Mouse (Mus musculus) neural tube, embryonic 14.5 days (tissue): ENCODE measurements around the gene Prl7a1. TPM values are rescaled to one million over a fixed set of nuclear protein-coding genes. Genes with fewer than 3 reads are reported as not detected.

Experiments
- ATAC-seq: fragments of 200-750 bp; cut with Nextera tagmentation; 2 replicates; pipeline ENCODE4 v1.8.0; 2017; ENCODE audit warnings: low read depth, mild to moderate bottlenecking, moderate TSS enrichment, moderate library complexity
- H3K27ac ChIP-seq: fragments of 300-500 bp; sonication (generic); 2 replicates; pipeline ENCODE4 v1.5.1; 2014; ENCODE audit warnings: low read depth, mild to moderate bottlenecking, control low read depth, low read length, moderate library complexity, mixed read lengths
- H3K27me3 ChIP-seq: fragments of 300-500 bp; sonication (generic); 2 replicates; pipeline ENCODE4 v1.6.1; 2014; ENCODE audit warnings: low read length; ENCODE audit not compliant: control insufficient read depth, insufficient read depth
- H3K36me3 ChIP-seq: fragments of 300-500 bp; sonication (generic); 2 replicates; pipeline ENCODE4 v1.6.1; 2014; ENCODE audit warnings: low read length, mixed read lengths; ENCODE audit not compliant: control insufficient read depth, insufficient read depth
- H3K4me1 ChIP-seq: fragments of 300-500 bp; sonication (generic); 2 replicates; pipeline ENCODE4 v1.6.1; 2014; ENCODE audit warnings: low read length; ENCODE audit not compliant: control insufficient read depth, insufficient read depth
- H3K4me2 ChIP-seq: fragments of 300-500 bp; sonication (generic); 2 replicates; pipeline ENCODE4 v1.6.1; 2014; ENCODE audit warnings: mild to moderate bottlenecking, low read depth, low read length, control low read depth
- H3K4me3 ChIP-seq: fragments of 300-500 bp; sonication (generic); 2 replicates; pipeline ENCODE4 v1.5.1; 2014; ENCODE audit warnings: low read depth, low read length, control low read depth, mixed read lengths
- H3K9ac ChIP-seq: fragments of 300-500 bp; sonication (generic); replicated peaks from 2 replicates; pipeline ENCODE4 v1.6.1; 2014; ENCODE audit warnings: low read depth, mild to moderate bottlenecking, control low read depth, low read length, mixed read lengths
- H3K9me3 ChIP-seq: fragments of 300-500 bp; sonication (generic); 2 replicates; pipeline ENCODE4 v1.6.1; 2016; ENCODE audit warnings: low read length; ENCODE audit not compliant: control insufficient read depth
- WGBS: fragments of 180-500 bp; shearing (Covaris S2); extraction: QIAGEN DNeasy Blood & Tissue Kit; methylation state at CpG from one replicate; pipeline ENCODE4 v1.1.7; 2014; 5-methylcytosine and 5-hydroxymethylcytosine counted together
- polyA plus RNA-seq: library from polyadenylated mRNA; unstranded; fragments of >200 nt; fragmentation: Nextera tagmentation; extraction: Ambion mirVana; gene quantifications from 2 replicates; pipeline ENCODE4 v1.2.1, GENCODE M21; 2014

The Prl7a1 gene
- polyA plus RNA-seq = not detected in 2 replicates

- 95% methylated on average over 3 of the region's 3 CpGs for WGBS
- Histone ChIP-seq H3K4me1 (no peaks in the 10 kb centered on the region), H3K4me2 (no peak within 1 kb of the TSS), H3K27ac (no peak within 1 kb of the TSS), H3K36me3 (no peaks in the 10 kb centered on the region), H3K9ac (no peak within 1 kb of the TSS), H3K27me3 (no peaks in the 10 kb centered on the region), H3K4me3 (no peak within 1 kb of the TSS), H3K9me3 (no peaks in the 10 kb centered on the region)
- no peak for ATAC-seq
These were observed at the start of gene Prl7a1 for GRCm38 (mm10) chr13:27642393-27642792. Gene Prl7a1, minus strand, starts transcription at chr13:27642493.

GRCm38 (mm10) chr13:27667936-27668335 lies 25.6 kb upstream of the Prl7a1 start, which contains the start of gene Prl7a2:
Gene Prl7a2, minus strand, starts transcription at chr13:27668036.
- H3K36me3 ChIP-seq = no peaks in the 10 kb centered on the region
- no peak within 1 kb of the TSS for H3K9ac ChIP-seq
- H3K4me2 ChIP-seq = no peak within 1 kb of the TSS
- H3K27ac ChIP-seq = no peak within 1 kb of the TSS
- no peak within 1 kb of the TSS for H3K4me3 ChIP-seq
- H3K27me3 ChIP-seq = no peaks in the 10 kb centered on the region
- 88% methylated on average over 4 of the region's 4 CpGs for WGBS
- H3K9me3 ChIP-seq = no peaks in the 10 kb centered on the region
- H3K4me1 ChIP-seq = no peaks in the 10 kb centered on the region
- no peak for ATAC-seq

- H3K36me3 ChIP-seq = no peaks in the 10 kb centered on the region
- no peaks in the 10 kb centered on the region for H3K27me3 ChIP-seq
- H3K4me1 ChIP-seq = no peaks in the 10 kb centered on the region
- no peak overlapping the region for H3K4me3 ChIP-seq
- ATAC-seq = no peak
- H3K9me3 ChIP-seq = no peaks in the 10 kb centered on the region
- H3K27ac ChIP-seq = no peak overlapping the region
- H3K4me2 ChIP-seq = no peak overlapping the region
- H3K9ac ChIP-seq = no peak overlapping the region
- WGBS = 88% methylated on average over 2 of the region's 2 CpGs
These were observed 18.5 kb upstream of the Prl7a1 start for GRCm38 (mm10) chr13:27660747-27661146.

- Histone ChIP-seq H3K4me1 (no peaks in the 10 kb centered on the region), H3K27ac (no peak within 1 kb of the TSS), H3K4me2 (no peak within 1 kb of the TSS), H3K9me3 (no peaks in the 10 kb centered on the region), H3K4me3 (no peak within 1 kb of the TSS), H3K27me3 (no peaks in the 10 kb centered on the region), H3K36me3 (no peaks in the 10 kb centered on the region), H3K9ac (no peak within 1 kb of the TSS)
- no peak for ATAC-seq
- WGBS = 79% methylated on average over 4 of the region's 4 CpGs
These were observed 31.8 kb downstream of the Prl7a1 start, which contains the start of gene Prl7b1 for GRCm38 (mm10) chr13:27610482-27610881. Gene Prl7b1, minus strand, starts transcription at chr13:27610582.

Other genes with a start within 250 kb of the Prl7a1 start
- gene Prl8a6, start 203.8 kb downstream of the Prl7a1 start, polyA plus RNA-seq = not detected in 2 replicates
- not detected in 2 replicates for gene Prl8a8, start 129.3 kb downstream of the Prl7a1 start, polyA plus RNA-seq
- not detected in 2 replicates for gene Prl8a9, start 77.9 kb downstream of the Prl7a1 start, polyA plus RNA-seq
- not detected in 2 replicates for gene Prl8a1, start 60.3 kb downstream of the Prl7a1 start, polyA plus RNA-seq
- not detected in 2 replicates for gene Prl7b1, start 31.9 kb downstream of the Prl7a1 start, polyA plus RNA-seq
- not detected in 2 replicates for gene Prl7a2, start 25.5 kb upstream of the Prl7a1 start, polyA plus RNA-seq
- not detected in 2 replicates for gene Prl7d1, start 74.2 kb upstream of the Prl7a1 start, polyA plus RNA-seq
- gene Prl7c1, start 138.3 kb upstream of the Prl7a1 start, polyA plus RNA-seq = not detected in 2 replicates
- gene Prl2a1, start 159.2 kb upstream of the Prl7a1 start, polyA plus RNA-seq = not detected in 2 replicates
- gene Prl2c1, start 206.8 kb upstream of the Prl7a1 start, polyA plus RNA-seq = not detected in 2 replicates